Mouse (Mus musculus): ENCODE results near the gene Cenpu. TPM values are rescaled to one million over a fixed set of nuclear protein-coding genes. Genes with fewer than 3 reads are reported as not detected.

The Cenpu gene
- polyA plus RNA-seq, 1 experiment: not detected

DNA sequence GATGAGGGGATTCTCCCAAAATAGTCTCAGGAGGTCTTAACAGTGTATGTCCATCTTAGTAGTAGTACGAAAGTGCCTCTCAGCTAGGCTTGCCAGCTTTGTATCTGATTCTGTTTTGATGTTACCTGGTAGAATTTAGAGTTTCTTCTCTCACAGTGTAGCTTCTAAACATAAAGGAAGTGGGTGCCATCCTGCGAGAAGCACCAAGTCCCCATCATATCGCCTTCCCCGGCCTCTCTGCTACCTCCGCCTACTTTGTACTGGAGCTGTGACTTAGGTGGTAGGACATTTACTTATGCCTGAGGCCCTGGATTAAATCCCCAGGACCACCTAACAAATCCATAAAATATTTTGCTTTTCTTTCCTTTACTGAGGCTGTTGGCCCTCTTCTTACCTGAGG is 74.8 kb downstream of the Cenpu start:
- H3K27ac ChIP-seq (replicated peaks; ENCODE audit: low read depth, low read length): no peak overlapping the region
- peaks cover 2% of the 10 kb centered on the region for H3K4me1 ChIP-seq (ENCODE audit: control insufficient read depth, insufficient read depth, insufficient read length, low read length)
- H3K4me3 ChIP-seq (ENCODE audit: insufficient read depth, low read depth, low read length): no peak overlapping the region

DNA sequence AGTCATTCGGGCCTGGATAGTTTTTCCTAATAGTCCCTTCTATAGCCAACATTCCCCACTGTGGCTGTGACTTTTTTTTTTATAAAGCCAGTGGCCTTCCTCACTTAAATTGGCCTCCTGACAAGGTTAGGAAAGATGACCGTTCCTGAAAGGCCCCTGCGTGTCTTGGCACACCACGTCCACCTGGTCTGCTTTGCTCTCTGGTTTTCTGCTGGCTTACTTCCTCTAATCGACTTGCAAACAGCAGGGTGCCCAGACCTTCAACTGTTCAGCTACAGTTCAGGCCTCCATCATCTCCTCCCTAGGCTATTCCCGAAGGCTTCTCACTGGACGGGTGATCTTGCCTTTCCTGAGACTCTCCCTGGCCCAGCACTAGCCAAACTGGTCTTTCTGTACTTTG is 76.1 kb downstream of the Cenpu start:
- no peak overlapping the region for H3K4me3 ChIP-seq (ENCODE audit: insufficient read depth, low read depth, low read length)
- H3K27ac ChIP-seq (replicated peaks; ENCODE audit: low read depth, low read length): no peak overlapping the region

DNA sequence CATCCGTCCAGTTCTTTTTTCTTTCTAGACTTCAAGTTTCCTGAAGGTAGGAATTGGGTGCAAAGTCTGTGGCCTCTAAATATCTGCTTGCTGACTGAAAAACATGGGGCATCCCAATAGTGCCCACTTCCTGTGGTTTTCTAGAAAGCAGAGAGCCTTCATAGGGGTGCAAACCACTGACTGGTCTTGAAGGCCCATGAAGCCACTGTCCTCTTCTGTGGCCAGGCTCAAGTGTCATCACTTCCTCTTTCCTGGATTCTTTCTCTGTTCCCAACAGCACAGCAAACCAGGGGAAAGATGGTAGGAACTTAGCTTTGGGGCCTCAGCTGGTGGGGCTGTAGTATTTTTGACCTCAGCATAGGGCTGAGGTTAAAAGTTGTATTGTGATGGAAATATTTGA is 76.8 kb downstream of the Cenpu start:
- Histone ChIP-seq H3K27ac (replicated peaks; ENCODE audit: low read depth, low read length) (no peak overlapping the region), H3K4me3 (ENCODE audit: insufficient read depth, low read depth, low read length) (no peak overlapping the region), H3K4me1 (ENCODE audit: control insufficient read depth, insufficient read depth, insufficient read length, low read length) (peaks cover 2% of the 10 kb centered on the region)

More for the DNA sequence above, 76.1 kb downstream of the Cenpu start:
- peaks cover 2% of the 10 kb centered on the region for H3K4me1 ChIP-seq (ENCODE audit: control insufficient read depth, insufficient read depth, insufficient read length, low read length)

Other genes starting within 250 kb of the Cenpu start
- 734 and 1,073 TPM in 2 replicates for gene Acsl1, start 81.0 kb upstream of the Cenpu start, polyA plus RNA-seq (2012; ENCODE audit: insufficient read depth, insufficient read length, missing spikeins)
- 4.8 and 6.5 TPM in 2 replicates for gene Primpol, start 65.2 kb downstream of the Cenpu start, polyA plus RNA-seq (2012; ENCODE audit: insufficient read depth, insufficient read length, missing spikeins)
- gene Casp3, start 65.3 kb downstream of the Cenpu start, polyA plus RNA-seq (2012; ENCODE audit: insufficient read depth, insufficient read length, missing spikeins): 21.4 and 24.5 TPM in 2 replicates
- gene Irf2, start 187.7 kb downstream of the Cenpu start, polyA plus RNA-seq (2012; ENCODE audit: insufficient read depth, insufficient read length, missing spikeins): 23.4 and 32.7 TPM in 2 replicates

Measured in brown adipose tissue, adult 24 weeks (tissue).